Mouse (Mus musculus) urinary bladder, postnatal 36 days (tissue): ENCODE data around the gene Nutf2-ps1.

Experiments
- DNase-seq, 2 experiments: peaks; one replicate each; pipeline ENCODE4 v3.0.0; 2022; ENCODE audit warnings: low spot score in 2 of 2, mixed read lengths in 1 of 2

The Nutf2-ps1 gene

GRCm38 (mm10) chr19:53571056-53571455 is 17.8 kb downstream of the Nutf2-ps1 start:
- no peak for DNase-seq

- no peak for DNase-seq
These were observed 20.3 kb downstream of the Nutf2-ps1 start for GRCm38 (mm10) chr19:53568553-53568952.

- no peak for DNase-seq
These were observed 21.0 kb downstream of the Nutf2-ps1 start for GRCm38 (mm10) chr19:53567864-53568263.

DNA sequence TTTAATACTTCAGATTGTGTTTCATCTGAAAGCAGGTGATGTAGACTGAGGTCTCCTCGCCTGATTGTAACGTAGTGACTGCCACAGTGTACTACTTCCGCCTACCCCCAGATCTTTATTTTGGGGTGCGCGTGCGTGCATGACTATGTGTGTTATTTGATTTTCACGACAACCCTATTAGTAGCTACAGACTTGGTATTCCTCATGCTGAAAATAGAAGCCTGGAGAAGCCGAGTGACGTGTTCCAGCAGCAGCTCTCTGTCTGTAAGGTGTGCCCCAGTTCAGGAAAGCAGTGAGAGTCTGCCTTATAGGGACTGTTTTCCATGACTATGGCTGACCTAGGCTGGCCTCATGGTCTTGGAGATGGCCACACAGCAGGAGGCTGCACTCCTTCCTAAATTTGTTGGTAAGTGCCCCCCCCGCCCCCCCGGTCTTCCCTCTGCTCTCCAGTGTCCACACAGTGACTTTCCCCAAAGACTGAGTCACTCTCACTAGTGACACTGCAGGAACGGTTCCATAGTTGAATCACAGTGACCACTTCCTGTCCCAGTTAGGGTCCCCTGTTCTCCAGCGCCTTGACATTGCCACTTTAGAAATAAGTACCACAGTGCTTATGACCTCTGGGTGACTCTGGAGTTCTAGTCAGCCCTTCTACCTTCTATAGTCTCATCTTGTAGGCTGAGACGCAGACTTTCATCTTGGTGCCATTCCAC is 23.1 kb downstream of the Nutf2-ps1 start:
- no peak for DNase-seq

DNA sequence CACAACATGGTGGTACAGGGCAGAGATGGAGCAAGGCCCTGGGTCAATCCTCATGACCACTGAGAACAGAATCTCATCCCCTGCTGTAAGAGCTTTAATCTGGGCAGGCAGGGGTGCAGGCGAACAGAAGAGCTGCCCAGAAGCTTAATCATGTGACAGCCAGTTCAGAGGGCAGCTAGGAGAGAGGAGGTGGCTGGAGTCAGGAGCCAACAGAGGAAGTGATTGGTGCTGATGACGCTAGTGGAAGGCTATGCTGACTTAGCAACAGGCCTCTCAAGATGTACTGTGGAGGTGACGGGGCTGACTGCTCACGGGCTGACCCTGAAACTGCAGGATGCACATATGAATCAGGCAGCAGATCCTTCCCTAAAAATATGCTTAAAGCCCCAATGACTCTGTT is 24.7 kb downstream of the Nutf2-ps1 start:
- DNase-seq = no peak

GRCm38 (mm10) chr19:53560436-53560835 is 28.4 kb downstream of the Nutf2-ps1 start:
- DNase-seq = no peak

DNA sequence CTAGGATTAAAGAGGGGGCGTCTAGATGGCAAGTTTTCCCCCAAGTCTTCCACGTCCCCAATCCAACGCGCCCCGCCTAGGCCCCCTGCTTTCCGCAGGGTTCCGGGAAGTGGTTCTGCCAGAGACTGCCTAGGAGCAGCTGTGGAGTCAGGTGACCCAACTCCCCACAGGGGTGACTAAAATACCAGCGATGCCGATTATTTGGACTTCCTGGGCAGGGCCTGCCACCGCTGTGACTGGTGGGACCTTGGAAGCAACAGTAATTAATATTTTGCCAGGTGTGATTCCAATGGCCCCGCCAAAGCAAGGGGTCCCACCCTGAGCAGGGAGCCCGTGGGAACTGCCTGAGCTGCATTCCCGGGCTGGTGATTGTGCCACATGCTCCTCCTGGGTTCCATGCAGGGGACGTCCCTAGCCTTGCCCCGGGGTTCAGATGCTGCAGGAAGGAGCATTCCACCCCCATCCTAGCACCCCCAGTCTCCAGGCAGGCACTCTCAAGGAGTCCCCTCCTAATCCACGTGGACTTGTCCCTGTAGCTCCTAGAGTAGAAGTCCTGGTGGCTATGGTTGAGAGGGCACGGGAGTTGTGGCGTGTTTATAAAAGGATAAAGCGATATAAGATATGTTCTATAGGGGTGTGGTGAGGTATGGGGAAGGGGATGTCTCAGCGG is 31.5 kb downstream of the Nutf2-ps1 start:
- DNase-seq = no peak

DNA sequence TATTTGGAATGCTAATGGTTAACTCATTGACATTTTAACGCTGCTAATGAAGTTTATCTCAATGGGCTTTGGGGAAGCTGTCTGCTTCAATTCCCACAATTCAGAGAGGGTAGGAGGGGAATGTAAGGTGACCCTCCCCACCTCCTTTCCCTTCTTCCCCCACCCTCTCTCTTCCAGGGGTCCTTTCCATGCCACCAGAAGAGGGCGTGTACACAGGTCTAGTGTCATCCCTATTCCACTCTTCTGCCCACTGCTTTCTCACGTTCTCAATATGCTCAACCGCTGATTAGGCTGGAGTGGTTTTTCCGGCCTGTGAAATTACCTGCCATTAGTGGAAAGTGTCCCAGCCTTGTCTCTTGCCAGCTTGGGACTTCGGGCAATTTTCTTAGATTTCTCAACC is 32.0 kb downstream of the Nutf2-ps1 start:
- DNase-seq = no peak

- no peak for DNase-seq
These were observed 33.8 kb downstream of the Nutf2-ps1 start for GRCm38 (mm10) chr19:53554981-53555616.

DNA sequence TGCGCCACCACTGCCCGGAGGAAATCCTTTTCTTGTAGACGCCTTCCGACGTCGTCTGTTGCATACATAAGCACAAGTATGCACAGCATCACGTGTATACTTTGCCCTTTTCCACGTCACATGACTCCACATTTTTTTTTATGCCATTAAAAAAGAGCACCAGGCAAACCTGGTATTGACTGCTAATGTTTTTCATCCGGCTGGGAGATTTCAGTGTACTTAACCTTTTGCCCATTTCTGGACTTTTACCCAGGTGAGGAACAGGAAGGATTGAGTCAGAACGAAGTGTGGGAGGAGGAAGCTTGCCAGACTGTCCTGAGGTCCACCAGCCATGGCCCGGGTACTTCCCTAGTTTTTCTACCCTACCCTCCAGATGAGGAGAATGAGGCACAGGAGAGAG is 34.5 kb downstream of the Nutf2-ps1 start:
- no peak for DNase-seq

DNA sequence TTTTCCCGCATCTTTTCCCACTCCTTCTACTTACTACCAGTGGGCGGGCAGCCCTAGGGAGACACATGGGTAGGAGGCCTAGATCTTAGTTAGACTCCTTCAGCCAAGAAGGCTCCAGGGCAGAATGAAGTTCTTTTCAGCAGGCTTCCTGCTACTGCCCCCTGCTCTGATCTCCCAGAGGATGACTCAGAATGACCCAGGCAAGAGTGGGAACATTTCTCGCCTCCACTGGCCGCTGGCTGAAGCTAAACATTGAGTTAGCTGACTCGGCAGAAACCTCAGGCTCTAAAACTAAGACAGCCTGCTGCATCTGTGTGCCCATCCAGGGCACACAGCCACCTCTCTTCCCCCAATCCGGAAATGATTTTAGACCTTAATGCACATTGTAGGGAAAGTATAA is 36.1 kb downstream of the Nutf2-ps1 start:
- DNase-seq = no peak

DNA sequence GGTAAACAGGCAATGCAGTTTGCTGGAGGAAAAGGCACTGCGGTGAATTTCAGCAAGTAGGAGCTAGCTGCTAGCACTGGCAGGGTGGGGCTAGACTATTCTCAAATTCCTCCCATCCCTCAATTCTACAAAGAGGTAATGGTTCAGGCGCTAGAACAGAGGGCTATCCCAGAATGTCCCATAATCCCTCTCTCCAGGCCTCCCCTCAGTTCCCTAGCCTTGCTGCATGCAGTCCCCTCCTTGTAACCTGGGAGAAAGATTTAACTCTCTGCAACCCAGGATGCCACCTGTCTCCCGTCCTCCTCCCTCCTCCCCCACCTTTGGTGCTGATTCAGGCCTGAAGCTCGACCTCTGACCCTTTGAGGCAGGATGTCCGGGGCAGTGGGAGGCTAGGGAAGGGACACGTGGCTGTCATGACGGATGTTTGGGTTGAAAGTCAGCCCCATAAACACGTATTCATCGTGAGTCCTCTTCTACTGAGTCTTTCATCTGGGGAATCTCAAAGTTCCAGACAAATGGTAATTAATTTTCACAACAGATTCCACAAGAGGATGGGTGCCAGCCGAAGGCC is 36.6 kb downstream of the Nutf2-ps1 start:
- DNase-seq = no peak

DNA sequence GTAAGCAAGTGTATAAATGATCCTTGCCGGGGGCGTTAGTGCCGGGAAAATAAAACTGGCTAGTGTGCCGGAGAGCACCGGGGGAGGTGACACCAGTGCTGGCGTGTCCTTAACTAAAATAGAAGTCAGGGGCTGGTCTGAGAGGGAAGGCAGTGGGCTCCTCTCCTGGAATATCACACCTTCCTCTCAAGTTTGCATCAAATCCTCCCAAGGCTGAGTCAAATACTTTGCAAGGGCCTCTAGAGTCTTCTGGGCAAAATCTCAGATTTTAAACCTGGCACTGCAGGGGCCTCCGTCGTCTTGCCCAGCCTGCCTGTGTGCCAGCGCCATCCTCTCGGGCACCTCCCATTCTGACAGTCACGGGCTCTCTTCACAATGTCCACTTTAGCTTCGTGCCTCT is 37.9 kb downstream of the Nutf2-ps1 start:
- DNase-seq = no peak

DNA sequence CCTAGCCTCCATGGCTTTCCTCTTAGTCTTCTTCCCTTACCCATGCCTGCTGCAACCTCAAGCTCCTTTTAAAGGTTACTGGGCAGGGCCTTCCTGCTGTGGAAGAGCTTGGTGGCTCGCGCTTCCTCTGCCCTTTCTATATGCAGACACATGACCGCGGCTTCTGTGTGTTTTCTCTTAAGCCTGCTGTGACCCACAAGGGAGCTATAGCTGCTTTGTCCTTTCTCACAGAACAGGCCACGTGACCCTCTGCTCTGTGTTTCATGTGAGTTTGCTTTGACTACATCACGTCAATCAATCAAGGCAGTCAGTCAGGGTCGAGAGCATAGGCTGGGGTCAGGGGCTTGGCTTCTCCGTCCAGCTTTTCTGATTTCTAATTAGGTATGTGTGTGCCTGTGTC is 41.3 kb downstream of the Nutf2-ps1 start:
- DNase-seq = no peak

- DNase-seq = no peak
These were observed 43.8 kb downstream of the Nutf2-ps1 start for GRCm38 (mm10) chr19:53544923-53545561.

DNA sequence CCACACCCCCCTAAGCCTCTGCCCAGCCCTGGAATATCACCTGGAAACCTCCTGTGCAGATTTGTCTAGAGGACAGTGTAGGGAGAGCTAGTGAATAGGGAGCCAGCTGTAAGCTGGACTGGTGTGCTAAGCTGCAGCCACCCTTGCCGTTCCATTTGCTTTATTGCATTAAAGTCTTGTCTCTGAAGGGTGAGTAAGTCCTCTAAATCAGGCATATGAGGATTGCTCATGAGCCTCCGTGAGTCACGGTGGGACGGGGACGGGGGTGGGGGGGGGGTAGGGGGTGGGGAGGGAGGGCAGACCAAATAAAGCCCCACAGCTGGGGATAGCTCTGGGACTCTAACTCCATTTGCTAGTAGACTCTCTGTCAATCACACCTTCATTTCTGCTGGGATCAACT is 45.3 kb downstream of the Nutf2-ps1 start:
- DNase-seq = no peak

DNA sequence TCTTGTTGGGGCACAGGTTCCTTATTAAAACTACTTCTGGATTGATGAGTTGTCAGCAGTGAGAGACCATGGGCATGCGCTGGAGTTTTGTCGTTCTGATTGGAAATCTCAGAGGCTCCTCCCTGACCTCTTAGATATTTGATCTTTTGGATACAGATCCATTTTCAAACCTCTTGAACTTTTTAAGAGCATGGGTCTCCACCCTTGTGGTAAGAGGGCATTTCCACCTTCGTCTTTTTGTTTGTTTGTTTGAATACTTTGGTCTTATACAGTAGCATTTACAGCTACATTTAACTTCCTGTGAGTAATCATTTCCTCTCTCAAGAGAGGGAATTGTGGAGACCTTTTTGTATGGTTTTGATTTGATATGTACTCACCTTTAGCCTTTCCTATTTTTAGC is 49.6 kb downstream of the Nutf2-ps1 start:
- no peak for DNase-seq

GRCm38 (mm10) chr19:53538796-53539195 is 50.1 kb downstream of the Nutf2-ps1 start:
- DNase-seq = no peak
